Mouse (Mus musculus) right cerebral cortex, adult 2 months (tissue): ENCODE measurements at regions not wholly inside any gene's neighbourhood (a gene's known extent, or its start where the extent isn't known, plus 50 kb on each side); places are given as distances from the start of the nearest gene placed in this dataset.

ENCODE experiments used
- DNase-seq, 2 experiments: peaks; one replicate each; pipeline ENCODE4 v3.0.0; 2021 to 2022; ENCODE audit warnings: low spot score in 2 of 2

DNA sequence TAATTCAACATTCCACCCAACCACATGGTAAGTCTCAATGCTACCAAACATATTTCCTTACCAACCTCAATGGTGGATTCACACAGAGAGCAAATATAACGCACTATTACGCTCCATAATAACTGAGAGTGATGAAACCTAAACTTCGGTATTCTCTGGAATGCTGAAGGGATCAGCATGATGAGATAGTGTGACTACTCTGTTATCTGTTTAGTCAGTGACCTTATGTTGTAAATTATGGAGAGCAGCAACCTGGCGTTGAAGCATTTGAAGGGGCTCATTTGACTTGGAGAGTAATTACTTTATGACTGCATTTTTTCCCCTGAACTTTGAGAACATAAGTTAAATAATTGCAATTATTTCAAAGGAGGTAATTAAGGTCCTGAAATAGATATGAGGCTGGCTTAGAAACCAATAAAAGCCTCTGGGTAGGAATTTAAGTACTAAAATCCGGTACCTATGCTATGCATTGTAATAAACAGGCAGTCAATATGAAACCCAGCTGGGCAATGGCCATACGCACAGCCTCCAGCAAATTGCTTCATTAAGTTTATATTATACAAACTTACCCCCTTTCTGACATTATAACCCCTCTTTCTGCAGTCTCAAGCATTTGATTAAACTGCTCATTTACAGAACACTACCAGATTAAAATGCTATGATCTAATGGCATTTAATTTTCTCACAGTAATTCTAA lies 1378.9 kb upstream of the Jmjd1c start:
- DNase-seq: no peak

DNA sequence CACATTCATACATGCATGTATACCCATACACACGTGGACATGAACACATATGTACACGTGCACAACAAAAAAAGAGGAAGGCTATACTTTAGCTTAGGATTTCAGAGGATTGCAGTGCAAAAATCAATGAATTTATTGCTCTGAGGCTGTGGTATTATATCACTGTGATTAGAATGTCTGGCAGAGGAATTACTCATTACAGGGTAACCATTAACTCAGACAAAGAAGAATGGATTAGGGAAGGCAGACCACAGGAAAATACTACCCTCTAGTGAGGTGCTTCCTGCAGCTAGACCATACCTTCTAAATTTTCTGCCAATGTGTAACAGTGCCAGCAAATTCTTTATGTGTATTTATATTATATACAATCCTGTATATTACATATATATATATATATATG lies 1373.4 kb upstream of the Jmjd1c start:
- no peak for DNase-seq

DNA sequence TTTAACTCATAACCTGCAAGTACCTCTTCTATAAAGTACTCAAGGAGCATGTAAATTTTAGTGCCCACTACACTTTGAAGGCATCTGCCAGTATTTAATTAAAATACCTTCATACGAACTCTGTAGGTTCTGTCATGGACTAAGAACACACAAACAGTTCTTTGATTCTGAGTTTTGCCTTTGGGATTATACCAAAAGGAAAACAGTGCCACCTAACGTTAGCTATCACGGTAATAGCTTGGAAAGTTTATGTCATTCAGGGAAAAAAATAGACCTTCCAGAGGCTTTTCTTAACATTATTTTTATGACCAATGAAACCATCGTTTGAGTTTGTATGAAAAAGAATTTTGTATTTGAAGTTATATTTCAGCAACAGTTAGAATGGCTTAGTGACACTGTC lies 1326.5 kb upstream of the Jmjd1c start:
- peak in 1 of 2 experiments; percentile 5 for DNase-seq

DNA sequence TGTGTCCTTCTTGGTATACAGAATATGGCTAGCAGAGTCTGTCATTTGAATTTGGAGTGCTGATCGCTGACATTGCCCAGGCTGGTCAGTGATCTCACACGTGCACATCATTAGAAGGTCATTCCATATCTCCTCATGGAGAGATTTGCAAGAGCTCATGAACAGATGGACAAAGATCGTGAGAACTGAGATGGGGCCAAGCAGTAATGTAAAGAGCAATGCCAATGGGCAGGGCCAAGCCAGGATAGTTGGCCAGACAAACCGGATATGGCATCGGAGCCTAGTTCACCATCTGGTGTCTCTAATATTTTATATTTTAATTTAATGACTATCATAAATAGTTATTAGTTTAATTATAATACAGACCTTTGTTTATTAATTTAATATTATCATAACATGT lies 1324.0 kb upstream of the Jmjd1c start:
- no peak for DNase-seq

DNA sequence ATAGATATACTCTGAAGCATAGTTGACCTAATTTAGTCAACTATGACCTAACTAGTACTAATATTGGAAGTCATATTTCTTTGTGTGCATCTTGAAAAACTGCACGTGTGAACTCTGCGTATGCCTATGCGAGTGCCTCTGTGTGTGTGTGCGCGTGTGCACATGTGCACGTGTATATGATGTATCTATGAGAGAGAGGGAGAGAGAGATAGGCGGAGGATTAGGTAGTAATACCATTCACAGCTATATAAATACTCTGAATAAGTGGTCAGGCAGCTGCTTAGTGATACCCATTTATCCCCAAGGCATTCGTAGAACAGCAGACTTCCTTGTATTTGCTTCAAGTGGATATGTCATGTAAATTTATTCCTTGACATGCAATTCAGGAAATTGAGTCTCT lies 1310.9 kb upstream of the Jmjd1c start:
- no peak for DNase-seq
